In the genomic region with DNA sequence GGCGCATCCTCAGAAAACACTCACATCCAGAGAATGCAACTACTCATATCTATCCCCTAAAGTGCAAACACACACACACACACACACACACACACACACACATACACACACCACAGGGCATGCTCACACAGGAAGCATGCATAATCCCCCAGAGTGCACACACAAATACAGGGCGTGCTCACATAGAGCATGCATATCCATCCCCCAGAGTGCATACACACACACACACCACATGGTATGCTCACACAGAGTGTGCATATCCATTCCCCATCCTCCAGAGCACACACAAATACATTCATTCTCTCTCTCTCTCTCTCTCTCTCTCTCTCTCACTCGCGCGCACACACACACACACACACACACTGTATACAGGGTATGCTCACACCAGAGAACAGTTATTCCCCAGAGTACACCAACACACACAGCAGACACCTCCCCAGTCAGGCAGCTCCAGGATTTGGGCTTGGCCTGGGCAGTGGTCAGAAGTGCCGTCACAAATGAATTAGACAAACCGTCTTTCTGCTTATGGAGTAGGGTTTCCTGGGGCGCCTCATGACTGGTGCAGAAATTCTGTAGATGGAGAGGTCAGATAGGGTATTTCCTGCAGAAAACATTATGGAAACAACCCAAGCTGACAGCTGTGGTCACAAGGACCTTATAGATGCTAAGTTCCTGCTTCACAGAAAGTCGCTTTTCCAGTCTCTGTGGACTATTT, we compare ENCODE assay signal across 8 mouse cellular contexts. TPM values are rescaled to one million over a fixed set of nuclear protein-coding genes. Genes with fewer than 3 reads are reported as not detected.
A peak's percentile ranks its signal among the peaks of the same experiment; 100 is the strongest.
DNase-seq lines count a peak whose midpoint lies in the region; ATAC-seq lines count a peak whose summit lies in the region.
"Had no signal": no experiment of that assay in that cellular context is flagged by ENCODE, and none has a peak within 500 bp of the region (broad histone marks: within the 10 kb centered on the region; RNA-seq: fewer than 3 reads in every experiment).

No protein-coding gene starts in this region.

- H3K9me3 ChIP-seq in kidney, embryonic 16.5 days (ENCODE audit: low read length), result peaks cover 4% of the 10 kb centered on the region; the same call in 1 of the 2 replicates
- H3K9me3 ChIP-seq in hindbrain, embryonic 13.5 days, result 0 out of 2 replicates have a peak, but pooled peaks cover 1% of the 10 kb centered on the region

- peak overlapping the region; percentile 42 for H3K9ac ChIP-seq in kidney, embryonic 16.5 days (replicated peaks; ENCODE audit: low read length)
- no peak overlapping the region for H3K9ac ChIP-seq in hindbrain, embryonic 13.5 days

- H3K4me3 ChIP-seq in kidney, embryonic 16.5 days (ENCODE audit: low read length), result no peak overlapping the region
- no peak overlapping the region for H3K4me3 ChIP-seq in hindbrain, embryonic 13.5 days

- H3K4me2 ChIP-seq in kidney, embryonic 16.5 days (replicated peaks; ENCODE audit: low read depth, low read length), result no peak overlapping the region
- H3K4me2 ChIP-seq in hindbrain, embryonic 13.5 days, result no peak overlapping the region

- H3K27me3 ChIP-seq in kidney, embryonic 16.5 days (ENCODE audit: insufficient read depth, low read length), result no peaks in the 10 kb centered on the region
- no peaks in the 10 kb centered on the region for H3K27me3 ChIP-seq in hindbrain, embryonic 13.5 days

- H3K4me1 ChIP-seq in kidney, embryonic 16.5 days (ENCODE audit: insufficient read depth, low read length), result peaks cover 72% of the 10 kb centered on the region
- H3K4me1 ChIP-seq in hindbrain, embryonic 13.5 days (replicated peaks), result peaks cover 29% of the 10 kb centered on the region

- no peaks in the 10 kb centered on the region; the same call in 1 of the 2 replicates for H3K36me3 ChIP-seq in kidney, embryonic 16.5 days (ENCODE audit: insufficient read depth, low read length)
- no peaks in the 10 kb centered on the region for H3K36me3 ChIP-seq in hindbrain, embryonic 13.5 days

- 49% methylated on average over 9 of the region's 9 CpGs for WGBS in kidney, embryonic 16.5 days
- WGBS in hindbrain, embryonic 13.5 days, result 80% methylated on average over 9 of the region's 9 CpGs

- peak overlapping the region; percentile 87 for H3K27ac ChIP-seq in kidney, embryonic 16.5 days (ENCODE audit: low read length)
- H3K27ac ChIP-seq in hindbrain, embryonic 13.5 days, result peak overlapping the region; percentile 48; the same call in 1 of the 2 replicates

- ATAC-seq in kidney, embryonic 16.5 days (ENCODE audit: low FRiP score, low TSS enrichment), result 0 out of 2 replicates have a peak, but pooled peaks have one; percentile 44
- ATAC-seq in activated CD4-positive, CD25-positive, alpha-beta regulatory T cell, adult 4 months, result peak; percentile 37
- ATAC-seq in hindbrain, embryonic 13.5 days (ENCODE audit: low FRiP score), result no peak
- 0 out of 2 replicates have a peak, but pooled peaks have one; percentile 12 for ATAC-seq in megakaryocyte-erythroid progenitor cell, adult 5-6 weeks (replicated peaks; ENCODE audit: low FRiP score, low TSS enrichment, poor library complexity, severe bottlenecking)

- DNase-seq in kidney, adult 9 months, result no peak
- no peak for DNase-seq in right cerebral cortex, postnatal 14 days
- DNase-seq in spleen, adult 12 weeks (ENCODE audit: low spot score), result no peak
- DNase-seq: cerebellum, postnatal 25 days had no signal

RNA-seq across cellular contexts. Expression of gene St6galnac3, which starts 5.6 kb away (rescaled TPM):
- 71.6 and 75.8 TPM in 2 replicates for polyA plus RNA-seq in kidney, embryonic 16.5 days (2015; fragmentation: Nextera tagmentation; extraction: Ambion mirVana)
- 10 to 100 TPM; 29.1 to 52.4 TPM for polyA plus RNA-seq in activated CD4-positive, CD25-positive, alpha-beta regulatory T cell, adult 4 months (2017; shearing (Covaris generic))
- 28.3 and 30.3 TPM in 2 replicates for polyA plus RNA-seq in hindbrain, embryonic 13.5 days (2015; fragmentation: Nextera tagmentation; extraction: Ambion mirVana)
- total RNA-seq in megakaryocyte-erythroid progenitor cell, adult 5-6 weeks (2014; fragmentation: Nextera tagmentation), result 19.6 and 26.5 TPM in 2 replicates
- 4.0 and 17.2 TPM in 2 replicates for total RNA-seq in megakaryocyte-erythroid progenitor cell, adult 5-6 weeks (2017)
